Mouse (Mus musculus) embryo, embryonic 11.5 days (tissue): ENCODE measurements around the gene Mmel1.
A peak's percentile ranks its signal among the peaks of the same experiment; 100 is the strongest.

Experiments used
- DNase-seq: peaks from one replicate; pipeline ENCODE4 v3.0.0-alpha.2; 2012; ENCODE audit warnings: low read depth, low spot score

Gene Mmel1

DNA sequence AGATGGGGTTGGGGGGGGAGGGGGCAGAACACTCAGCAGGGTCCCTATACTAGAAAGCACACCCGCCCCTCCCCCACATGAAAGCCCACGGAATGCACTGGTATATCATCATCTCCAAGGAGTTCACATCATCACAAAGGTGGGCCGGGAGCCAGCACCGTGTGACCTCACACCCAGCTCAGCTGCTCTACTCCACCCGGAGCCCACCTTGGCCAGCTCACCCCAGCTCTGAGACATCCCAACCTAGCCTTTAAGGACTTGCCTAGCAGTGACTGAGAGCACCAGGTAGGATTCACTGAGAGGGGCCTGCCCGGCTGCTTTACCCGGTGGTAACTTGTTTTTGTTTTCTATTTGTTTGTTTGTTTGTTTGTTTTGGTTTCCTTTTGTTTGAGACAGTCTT, at the start of gene Mmel1:
Gene Mmel1, plus strand, starts transcription at position 146 of the 400 bp plus-strand sequence.
- no peak for DNase-seq

GRCm38 (mm10) chr4:154825662-154826061, 43.7 kb upstream of the Mmel1 start:
- DNase-seq: peak; percentile 54

GRCm38 (mm10) chr4:154826224-154826623, 43.2 kb upstream of the Mmel1 start:
- no peak for DNase-seq

GRCm38 (mm10) chr4:154827181-154827580, 42.2 kb upstream of the Mmel1 start:
- DNase-seq: no peak

GRCm38 (mm10) chr4:154827861-154828610, 41.3 kb upstream of the Mmel1 start:
- no peak for DNase-seq

DNA sequence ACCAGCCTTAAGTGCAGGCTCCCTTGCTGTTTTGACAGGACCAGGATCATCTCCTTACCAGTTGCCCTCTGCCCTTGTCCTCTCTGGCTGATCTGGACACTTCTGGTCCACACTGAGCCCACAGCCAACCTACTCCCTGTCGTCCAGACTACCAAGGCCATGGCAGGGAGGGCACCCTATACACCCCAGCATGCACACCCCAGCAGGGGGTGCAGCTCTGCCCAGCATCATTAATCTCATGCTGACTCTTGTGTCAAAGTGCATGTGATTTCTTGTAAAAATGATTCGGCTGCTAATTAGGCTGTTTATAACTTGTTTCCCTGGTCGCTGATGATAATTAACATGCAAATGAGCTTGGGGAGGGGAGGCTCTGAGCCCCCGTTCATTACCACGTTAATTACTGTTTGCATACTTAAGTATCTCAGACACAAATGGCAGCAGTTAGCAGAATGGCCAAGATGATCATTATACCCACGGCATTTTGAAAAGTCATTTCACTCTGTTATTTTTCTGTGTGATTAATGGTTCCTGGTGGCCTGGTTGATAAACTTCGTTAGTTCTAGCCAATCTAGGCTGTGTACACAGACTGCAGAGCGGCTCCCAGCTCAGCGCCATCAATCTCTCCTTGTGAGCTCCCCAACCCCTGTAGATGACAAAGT, 37.3 kb upstream of the Mmel1 start:
- DNase-seq: no peak

GRCm38 (mm10) chr4:154836183-154836915, 33.0 kb upstream of the Mmel1 start:
- no peak for DNase-seq

- peak; percentile 66 for DNase-seq
These were observed 32.2 kb upstream of the Mmel1 start, which contains the start of gene Ttc34 for GRCm38 (mm10) chr4:154837170-154837569. TSS of gene Ttc34 (plus strand) at chr4:154837459.

DNA sequence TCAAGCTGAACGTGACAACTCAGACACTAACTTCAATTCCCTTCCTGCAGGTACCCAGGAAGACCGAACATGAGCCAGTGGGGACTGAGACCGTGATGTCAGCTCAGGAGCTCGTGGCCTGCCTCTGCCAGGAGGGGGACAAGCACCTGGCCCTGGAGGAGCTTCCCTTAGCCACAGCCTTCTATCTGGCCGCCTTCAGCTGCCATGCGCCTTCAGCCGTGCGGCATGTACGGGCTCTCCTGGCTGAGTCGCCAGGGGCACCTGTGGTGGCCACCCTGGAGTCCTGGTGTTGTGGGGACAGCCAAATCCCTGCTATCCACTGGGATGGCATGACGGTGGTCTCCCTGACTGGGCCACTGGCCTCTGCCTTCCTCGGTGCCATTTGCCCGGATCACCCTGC, 30.6 kb upstream of the Mmel1 start:
- no peak for DNase-seq

DNA sequence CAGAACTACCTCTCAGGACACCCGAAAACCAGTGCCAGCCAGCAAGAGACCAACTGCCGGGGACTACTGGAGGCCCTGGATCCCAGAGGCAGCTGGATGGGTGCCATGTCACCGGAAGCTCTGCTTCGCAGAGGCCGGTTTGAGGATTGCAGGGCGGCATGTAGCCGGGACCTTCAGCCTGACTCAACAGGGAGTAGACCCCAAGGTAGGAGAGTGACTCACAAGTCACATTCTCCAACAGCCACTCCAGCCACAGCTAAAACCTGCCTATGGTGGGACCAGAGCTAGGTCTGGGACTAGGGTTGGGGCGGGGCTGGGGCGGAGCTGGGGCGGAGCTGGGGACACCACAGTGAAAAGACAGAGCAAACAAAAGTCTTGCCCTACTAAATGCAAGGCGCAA, 30.0 kb upstream of the Mmel1 start:
- no peak for DNase-seq

- DNase-seq: no peak
These were observed 16.7 kb upstream of the Mmel1 start for GRCm38 (mm10) chr4:154852696-154853095.

GRCm38 (mm10) chr4:154853881-154854280, 15.5 kb upstream of the Mmel1 start:
- no peak for DNase-seq

DNA sequence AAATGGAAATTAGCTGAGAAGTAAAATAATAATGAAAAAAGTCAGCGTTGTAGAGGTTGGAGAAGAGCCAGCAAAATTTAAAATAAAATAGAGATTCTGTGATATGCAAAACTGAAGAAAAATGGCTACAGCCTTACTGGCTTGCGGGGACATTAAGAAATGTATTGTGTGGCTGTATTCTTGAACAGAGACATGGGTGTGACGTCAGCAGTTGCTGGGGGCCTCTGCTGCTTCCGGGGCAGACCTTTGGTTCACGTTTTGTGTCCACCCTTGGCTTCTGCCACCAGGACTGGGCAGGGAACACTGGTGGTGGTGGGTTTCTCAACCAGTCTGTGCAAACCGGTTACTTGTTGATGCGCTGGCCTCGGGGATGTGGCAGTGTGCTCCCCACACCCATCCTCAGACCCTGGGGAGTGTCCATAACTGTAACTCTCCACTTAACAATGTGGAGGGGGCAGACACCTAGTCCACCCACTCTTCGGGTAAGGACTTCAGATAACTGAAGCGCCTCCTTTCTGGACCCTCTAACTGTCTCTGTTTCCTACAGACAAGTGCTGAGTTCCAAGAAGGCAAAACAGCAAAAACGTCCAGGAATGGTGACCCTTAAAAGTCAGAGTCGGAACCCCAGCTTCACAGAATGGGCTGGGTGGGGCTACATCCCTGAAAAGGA, 14.6 kb upstream of the Mmel1 start:
- DNase-seq: no peak

DNA sequence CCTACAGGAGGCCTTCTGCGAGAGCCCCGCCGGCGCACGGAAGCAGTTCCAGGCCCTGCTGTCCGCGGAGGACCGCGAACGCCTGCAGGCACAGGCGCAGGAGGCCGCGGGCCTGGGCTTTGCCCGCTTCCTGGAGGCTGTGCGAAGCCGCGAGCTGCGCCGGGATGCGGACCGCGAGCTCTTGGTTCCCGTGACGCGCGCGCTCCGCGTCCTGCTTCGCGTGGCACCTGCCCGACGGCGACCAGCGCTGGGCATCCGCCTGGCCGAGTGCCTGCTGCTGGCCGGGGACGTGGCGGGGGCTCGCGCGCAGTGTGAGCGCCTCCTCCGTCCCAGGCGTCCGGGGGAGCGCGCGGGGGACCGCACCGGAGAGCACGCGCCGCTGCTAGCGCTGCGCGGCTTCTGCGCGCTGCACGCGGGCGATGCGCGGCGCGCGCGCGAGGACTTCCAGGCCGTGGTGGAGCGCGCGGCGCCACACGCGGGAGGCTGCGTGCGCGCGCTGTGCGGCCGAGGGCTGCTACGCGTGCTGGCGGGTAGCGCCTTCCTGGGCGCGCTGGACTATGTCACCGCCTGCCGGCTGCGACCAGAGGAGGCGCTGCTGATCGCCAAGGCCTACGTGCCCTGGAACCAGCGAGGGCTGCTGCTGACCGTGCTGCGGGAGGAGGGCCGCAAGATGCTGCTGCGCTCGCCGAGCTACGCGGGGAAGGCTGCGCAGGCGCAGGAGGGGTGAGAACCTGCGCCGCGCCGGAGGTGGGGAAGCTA, 13.5 kb upstream of the Mmel1 start:
- DNase-seq: peak; percentile 84

- DNase-seq: no peak
These were observed 12.9 kb upstream of the Mmel1 start for GRCm38 (mm10) chr4:154856480-154856837.

DNA sequence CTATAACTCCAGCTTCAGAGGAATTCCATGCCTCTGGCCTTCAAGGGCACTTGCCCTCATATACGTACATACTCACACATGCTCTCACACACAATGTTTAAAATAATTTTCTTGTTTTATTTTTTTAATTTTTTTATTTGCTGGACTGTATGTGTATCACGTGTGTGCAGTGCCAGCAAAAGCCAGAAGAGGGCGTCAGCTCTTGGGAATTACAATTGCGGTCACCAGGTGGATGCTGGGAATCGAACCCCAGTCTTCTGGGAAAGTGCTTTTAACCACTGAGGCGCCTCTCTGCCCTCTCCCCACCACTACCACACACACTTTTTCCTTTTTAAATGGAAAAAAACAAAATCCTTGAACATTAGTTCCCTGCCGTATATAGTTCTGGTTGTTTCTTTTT, 12.5 kb upstream of the Mmel1 start:
- no peak for DNase-seq

DNA sequence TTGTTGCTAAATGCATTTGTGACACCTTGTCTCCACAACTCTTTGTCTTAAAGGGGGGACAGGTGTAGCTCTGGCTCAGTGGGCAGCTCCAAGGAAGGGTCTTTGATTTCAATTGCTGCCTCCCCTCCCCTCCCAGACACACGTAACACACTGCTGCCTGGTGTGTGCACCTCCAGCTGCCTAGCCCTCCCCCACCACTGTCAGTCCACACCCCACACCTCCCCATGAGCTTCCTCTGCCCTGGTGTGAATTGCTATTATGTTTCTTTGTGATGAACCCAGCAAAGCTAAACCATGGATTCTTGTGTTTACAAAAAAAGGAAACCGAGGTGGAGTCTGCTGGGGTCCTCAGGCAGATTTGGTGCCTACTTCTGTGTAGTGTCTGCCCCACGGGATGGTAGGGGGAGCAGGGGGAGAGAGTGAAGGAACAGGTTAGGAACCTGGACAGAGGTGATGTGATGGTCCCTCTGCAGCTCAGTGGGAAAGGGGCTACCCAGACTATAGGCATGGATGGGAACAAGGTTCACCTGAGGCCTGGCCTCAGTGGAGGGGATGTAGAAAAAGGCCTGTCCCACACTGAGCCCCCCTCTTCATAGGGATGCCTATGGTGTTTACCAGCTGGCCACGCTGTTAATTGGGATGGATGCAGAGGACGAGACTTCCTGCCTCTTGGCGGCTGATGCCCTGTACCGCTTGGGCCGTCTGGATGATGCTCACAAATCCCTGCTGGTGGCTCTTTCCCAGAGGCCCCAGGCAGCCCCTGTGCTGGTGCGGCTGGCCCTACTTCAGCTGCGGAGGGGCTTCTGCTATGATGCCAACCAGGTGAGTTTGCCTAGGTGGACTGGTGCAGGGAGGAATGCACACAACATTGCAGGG, 11.8 kb upstream of the Mmel1 start:
- no peak for DNase-seq

- DNase-seq: no peak
These were observed 10.8 kb upstream of the Mmel1 start for GRCm38 (mm10) chr4:154858601-154859000.

DNA sequence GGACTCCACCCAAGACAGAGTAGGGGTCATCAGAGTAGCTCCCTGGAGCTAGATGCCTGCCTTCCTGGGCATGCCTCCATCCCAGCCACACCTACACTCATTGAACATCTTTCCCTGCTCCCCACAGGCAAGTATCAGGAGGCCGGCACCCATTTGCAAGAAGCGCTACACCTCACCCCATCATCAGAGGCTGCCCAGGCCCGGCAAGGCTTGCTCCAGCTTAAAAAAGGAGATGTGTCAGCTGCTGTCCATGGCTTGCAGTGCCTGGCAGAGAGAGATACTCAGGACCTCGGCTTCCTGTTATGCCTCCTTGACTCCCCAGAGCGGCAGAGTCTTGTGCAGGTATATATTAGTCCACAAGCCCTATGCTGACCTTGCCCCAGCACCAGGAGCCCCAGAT, 7.4 kb upstream of the Mmel1 start:
- no peak for DNase-seq

GRCm38 (mm10) chr4:154863436-154863935, 5.9 kb upstream of the Mmel1 start:
- no peak for DNase-seq
